Mouse (Mus musculus) heart, embryonic 14.5 days (tissue): Measurements from ENCODE around the gene Abcg5. TPM values are rescaled to one million over a fixed set of nuclear protein-coding genes. Genes with fewer than 3 reads are reported as not detected.

Experiments used
- ATAC-seq: fragments of 200-750 bp; cut with Nextera tagmentation; 2 replicates; pipeline ENCODE4 v1.8.0; 2017; ENCODE audit warnings: low read depth, moderate TSS enrichment; ENCODE audit not compliant: insufficient number of reproducible peaks, insufficient read depth, low FRiP score
- H3K27ac ChIP-seq, 2 experiments: fragments of 200-500 bp in 1 of 2; fragments of 300-500 bp in 1 of 2; sonication (generic) in 1 of 2; replicated peaks in 1 of 2; 2 replicates each; pipeline ENCODE4 v1.5.1; 2012 to 2014; ENCODE audit warnings: low read depth in 2 of 2, low read length in 2 of 2, control low read depth in 1 of 2, mild to moderate bottlenecking in 1 of 2, mixed read lengths in 1 of 2; ENCODE audit not compliant: control insufficient read depth in 1 of 2, insufficient read depth in 1 of 2
- H3K27me3 ChIP-seq: fragments of 300-500 bp; sonication (generic); 2 replicates; pipeline ENCODE4 v1.6.1; 2014; ENCODE audit warnings: mild to moderate bottlenecking, low read length, control low read depth; ENCODE audit not compliant: control insufficient read depth, insufficient read depth
- H3K36me3 ChIP-seq: fragments of 300-500 bp; sonication (generic); 2 replicates; pipeline ENCODE4 v1.6.1; 2014; ENCODE audit warnings: mild to moderate bottlenecking, control low read depth, low read length, mixed read lengths; ENCODE audit not compliant: control insufficient read depth, insufficient read depth
- H3K4me1 ChIP-seq, 2 experiments: fragments of 200-500 bp in 1 of 2; fragments of 300-500 bp in 1 of 2; sonication (generic) in 1 of 2; 2 replicates each; pipeline ENCODE4 v1.6.1; 2012 to 2014; ENCODE audit warnings: low read length in 2 of 2, control low read depth in 1 of 2, mixed read lengths in 1 of 2; ENCODE audit not compliant: control insufficient read depth in 2 of 2, insufficient read depth in 2 of 2
- H3K4me2 ChIP-seq: fragments of 300-500 bp; sonication (generic); 2 replicates; pipeline ENCODE4 v1.6.1; 2014; ENCODE audit warnings: mild to moderate bottlenecking, low read length
- H3K4me3 ChIP-seq, 2 experiments: fragments of 200-500 bp in 1 of 2; fragments of 300-500 bp in 1 of 2; sonication (generic) in 1 of 2; 2 replicates each; pipeline ENCODE4 v1.5.1; 2012 to 2014; ENCODE audit warnings: low read length in 2 of 2, mild to moderate bottlenecking in 2 of 2, control low read depth in 1 of 2, low read depth in 1 of 2, moderate library complexity in 1 of 2; ENCODE audit not compliant: control insufficient read depth in 1 of 2, insufficient read depth in 1 of 2
- H3K9ac ChIP-seq: fragments of 300-500 bp; sonication (generic); 2 replicates; pipeline ENCODE4 v1.6.1; 2014; ENCODE audit warnings: mild to moderate bottlenecking, low read length
- H3K9me3 ChIP-seq: fragments of 300-500 bp; sonication (generic); 2 replicates; pipeline ENCODE4 v1.6.1; 2016; ENCODE audit warnings: low read length, control low read depth; ENCODE audit not compliant: control insufficient read depth
- WGBS: fragments of 180-500 bp; shearing (Covaris S2); extraction: QIAGEN DNeasy Blood & Tissue Kit; methylation state at CpG from one replicate; pipeline ENCODE4 v1.1.7; 2014; 5-methylcytosine and 5-hydroxymethylcytosine counted together
- polyA plus RNA-seq: library from polyadenylated mRNA; unstranded; fragments of >200 nt; fragmentation: Nextera tagmentation; extraction: Ambion mirVana; gene quantifications from 2 replicates; pipeline ENCODE4 v1.2.1, GENCODE M21; 2014

The Abcg5 gene
- polyA plus RNA-seq, 1 experiment from 2014 or later: 0.27 TPM

DNA sequence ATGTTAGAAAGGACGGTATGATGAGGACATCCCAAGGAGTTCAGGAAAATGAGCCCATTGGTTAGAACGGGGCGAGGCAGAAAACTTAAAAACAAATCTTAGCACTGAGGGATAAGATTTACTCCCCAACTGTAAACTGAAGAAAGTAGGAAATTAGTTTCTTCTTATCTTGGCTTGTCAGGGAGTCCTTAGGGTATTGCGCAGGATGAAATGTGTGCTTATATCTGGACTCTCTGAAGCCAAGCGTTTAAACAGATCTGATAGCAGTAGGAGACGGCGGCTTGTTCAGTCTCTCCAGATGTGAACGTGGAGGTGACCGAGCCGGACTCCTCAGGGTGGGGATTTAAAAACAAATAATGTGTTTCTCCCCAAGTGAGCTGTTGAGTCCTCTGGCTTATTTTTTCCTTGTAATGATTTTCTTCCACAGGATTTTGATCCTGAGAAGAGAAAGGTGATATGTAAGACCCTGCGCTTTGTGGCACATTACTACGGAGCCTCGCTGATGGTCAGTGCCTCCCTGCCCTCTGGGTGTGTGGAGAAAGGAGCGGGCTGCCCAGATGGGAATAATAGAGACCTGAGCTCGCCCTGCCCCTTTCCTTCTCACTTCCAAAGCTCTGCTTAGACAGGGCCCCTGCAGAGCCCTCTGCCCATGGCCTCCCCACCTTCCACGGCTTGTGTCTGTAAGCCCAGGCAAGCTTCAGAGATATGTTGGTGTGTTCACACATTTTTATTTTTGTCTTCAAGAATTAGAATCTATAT, 38.3 kb downstream of the Abcg5 start:
- Histone ChIP-seq H3K27me3 (no peaks in the 10 kb centered on the region), H3K4me2 (no peak overlapping the region), H3K9me3 (no peaks in the 10 kb centered on the region), H3K4me1 (peaks cover 6 to 11% of the 10 kb centered on the region in 2 experiments), H3K36me3 (no peaks in the 10 kb centered on the region), H3K9ac (no peak overlapping the region), H3K4me3 (no peak overlapping the region), H3K27ac (no peak overlapping the region)
- no peak for ATAC-seq
- WGBS: 43% methylated on average over 16 of the region's 16 CpGs

DNA sequence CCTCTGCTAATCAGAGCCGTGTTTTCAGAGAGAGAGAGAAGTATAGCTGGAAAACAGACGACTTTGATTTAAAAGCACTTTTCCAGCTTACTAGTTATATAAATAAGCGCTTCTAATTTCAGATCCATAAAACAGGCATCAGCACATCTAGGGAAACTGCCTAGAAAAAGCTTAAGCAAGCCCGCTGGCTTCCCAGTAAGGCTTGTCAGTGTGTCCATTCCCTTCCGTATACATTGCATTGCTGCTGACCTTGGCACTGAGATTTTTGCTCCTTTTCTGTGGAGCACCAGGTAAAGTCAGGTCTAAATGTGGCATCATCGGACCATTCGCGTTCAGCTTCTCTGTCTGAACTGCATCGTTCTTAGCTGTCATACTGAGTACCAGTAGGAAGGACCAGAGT, 40.5 kb downstream of the Abcg5 start:
- Histone ChIP-seq H3K36me3 (no peaks in the 10 kb centered on the region), H3K4me3 (no peak overlapping the region), H3K9me3 (no peaks in the 10 kb centered on the region), H3K27ac (no peak overlapping the region), H3K9ac (no peak overlapping the region), H3K4me1 (peaks cover 6 to 11% of the 10 kb centered on the region in 2 experiments), H3K4me2 (no peak overlapping the region), H3K27me3 (no peaks in the 10 kb centered on the region)
- WGBS: 83% methylated on average over 9 of the region's 9 CpGs
- no peak for ATAC-seq

DNA sequence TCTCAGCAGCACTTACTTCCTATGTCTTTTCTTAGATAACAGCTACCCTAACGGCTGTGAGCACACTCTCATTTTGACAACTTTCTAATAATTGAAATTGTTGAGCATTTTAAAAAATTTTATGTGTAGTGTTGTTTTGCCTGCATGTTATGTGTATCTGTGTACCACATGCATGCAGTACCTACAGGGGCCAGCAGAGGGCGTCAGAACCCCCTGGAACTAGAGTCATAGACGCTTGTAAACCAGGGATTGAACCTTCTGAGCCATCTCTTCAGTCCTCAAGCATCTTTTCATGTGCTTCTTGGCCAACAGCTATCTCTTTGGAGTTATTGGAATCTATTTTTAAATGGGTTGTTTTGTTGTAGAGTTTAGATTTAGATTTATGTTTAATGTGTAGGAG, 40.9 kb downstream of the Abcg5 start:
- no peak for ATAC-seq
- H3K4me1 ChIP-seq: peaks cover 6 to 11% of the 10 kb centered on the region in 2 experiments
- WGBS: 44% methylated on average over 3 of the region's 3 CpGs
- H3K4me3 ChIP-seq: no peak overlapping the region
- no peaks in the 10 kb centered on the region for H3K9me3 ChIP-seq
- no peak overlapping the region for H3K27ac ChIP-seq
- no peak overlapping the region for H3K4me2 ChIP-seq
- H3K27me3 ChIP-seq: no peaks in the 10 kb centered on the region
- H3K36me3 ChIP-seq: no peaks in the 10 kb centered on the region
- H3K9ac ChIP-seq: no peak overlapping the region

DNA sequence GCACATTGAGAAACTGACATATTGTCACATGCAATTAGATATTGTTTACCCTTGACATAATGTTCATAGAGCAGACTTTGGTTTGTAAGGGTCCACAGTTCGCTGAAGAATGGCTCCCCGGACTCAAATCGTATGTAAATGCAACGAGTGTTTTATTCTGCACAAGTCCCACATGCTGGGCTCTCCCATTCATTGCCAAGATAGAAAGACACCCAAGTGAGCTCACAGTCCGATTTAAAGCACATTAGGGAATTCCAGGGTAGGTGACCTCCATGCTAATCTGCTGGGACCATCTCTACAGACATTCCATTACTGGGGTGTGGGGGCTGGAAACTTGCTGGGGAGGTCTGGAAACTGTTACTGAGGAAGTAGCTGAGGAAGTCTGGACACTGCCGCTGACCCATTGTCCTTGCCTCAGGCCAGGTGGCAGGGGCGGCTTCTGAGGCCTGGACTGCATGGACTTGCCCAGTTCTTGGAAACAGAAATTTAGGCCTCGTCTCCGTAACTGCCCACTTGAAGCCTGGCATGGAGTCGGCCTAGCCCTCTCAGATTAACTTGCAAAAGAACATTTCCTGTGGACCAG, 42.9 kb downstream of the Abcg5 start:
- H3K36me3 ChIP-seq: no peaks in the 10 kb centered on the region
- no peak overlapping the region for H3K4me2 ChIP-seq
- no peak overlapping the region for H3K4me3 ChIP-seq
- no peak overlapping the region for H3K27ac ChIP-seq
- H3K27me3 ChIP-seq: no peaks in the 10 kb centered on the region
- no peak for ATAC-seq
- H3K9ac ChIP-seq: no peak overlapping the region
- no peaks in the 10 kb centered on the region for H3K9me3 ChIP-seq
- H3K4me1 ChIP-seq: peaks cover 6 to 11% of the 10 kb centered on the region in 2 experiments
- 63% methylated on average over 10 of the region's 10 CpGs for WGBS

DNA sequence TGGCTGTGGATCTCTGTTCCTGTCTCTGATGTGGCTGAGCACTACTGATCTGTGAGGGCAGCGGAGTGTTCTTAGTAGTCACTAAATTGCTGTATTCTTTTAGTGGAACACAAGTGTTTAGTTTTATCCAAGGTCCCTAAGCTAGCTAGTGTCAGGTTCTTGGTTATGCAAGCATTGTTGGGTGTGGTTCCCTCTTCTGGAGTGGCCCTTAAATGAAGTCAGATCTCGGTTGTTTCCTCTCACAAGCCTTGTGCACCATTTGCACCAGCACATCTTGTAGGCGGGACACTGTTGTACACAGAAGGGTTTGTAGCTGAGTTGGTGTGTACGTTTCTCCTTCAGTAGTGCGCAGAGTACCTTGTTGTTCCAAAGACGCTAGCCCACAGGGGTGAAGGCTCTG, 44.8 kb downstream of the Abcg5 start:
- Histone ChIP-seq H3K27ac (no peak overlapping the region), H3K9me3 (no peaks in the 10 kb centered on the region), H3K9ac (no peak overlapping the region), H3K4me3 (no peak overlapping the region), H3K4me1 (peaks cover 2 to 5% of the 10 kb centered on the region in 2 experiments), H3K27me3 (no peaks in the 10 kb centered on the region), H3K36me3 (no peaks in the 10 kb centered on the region), H3K4me2 (no peak overlapping the region)
- no peak for ATAC-seq
- 88% methylated on average over 6 of the region's 6 CpGs for WGBS

DNA sequence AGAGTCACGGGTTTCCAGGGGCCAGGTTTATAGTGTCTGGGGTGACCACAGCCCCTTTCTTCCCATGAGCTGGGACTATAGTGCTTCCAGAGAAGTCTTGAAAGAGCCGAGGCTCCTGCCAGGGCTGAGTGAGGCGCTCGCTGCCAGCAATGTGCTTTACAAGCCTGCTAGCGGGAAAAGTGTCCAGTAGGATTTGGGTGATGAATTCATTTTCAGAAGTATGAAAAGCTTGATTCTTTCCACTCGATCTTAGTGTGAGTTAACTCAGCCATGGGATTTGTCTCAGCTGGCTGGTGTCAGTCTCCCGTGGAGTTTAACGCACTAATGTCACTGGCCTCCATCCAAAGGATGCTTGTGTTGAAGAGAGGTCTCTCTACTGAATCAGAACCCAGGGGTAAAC, 46.5 kb downstream of the Abcg5 start:
- Histone ChIP-seq H3K4me3 (no peak overlapping the region), H3K27ac (no peak overlapping the region), H3K36me3 (no peaks in the 10 kb centered on the region), H3K4me1 (0 out of 4 replicates have a peak, but pooled peaks cover 0 to 2% of the 10 kb centered on the region in 2 experiments), H3K4me2 (no peak overlapping the region), H3K9ac (no peak overlapping the region), H3K27me3 (no peaks in the 10 kb centered on the region), H3K9me3 (no peaks in the 10 kb centered on the region)
- 53% methylated on average over 8 of the region's 8 CpGs for WGBS
- no peak for ATAC-seq

DNA sequence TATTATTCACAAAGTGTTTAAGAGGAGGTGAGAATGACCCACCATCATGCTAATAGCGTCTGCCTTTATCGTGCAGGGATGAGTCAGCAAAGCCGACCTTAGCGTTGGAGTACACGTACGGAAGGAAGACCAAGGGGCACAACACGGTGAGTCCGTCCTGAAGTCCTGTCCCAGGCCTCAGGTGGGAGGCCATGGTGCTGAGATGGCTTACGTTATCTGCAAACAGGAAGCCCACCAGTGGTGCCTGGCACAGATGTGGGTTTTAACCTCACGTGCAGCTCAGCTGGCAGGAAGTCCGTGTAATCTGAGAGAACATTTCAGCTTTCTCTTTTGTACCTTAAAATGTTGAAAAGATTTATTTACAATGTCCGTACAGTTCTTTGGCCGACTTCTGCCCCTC, 49.4 kb downstream of the Abcg5 start:
- no peak overlapping the region for H3K27ac ChIP-seq
- no peaks in the 10 kb centered on the region for H3K9me3 ChIP-seq
- no peaks in the 10 kb centered on the region for H3K27me3 ChIP-seq
- no peak overlapping the region for H3K4me3 ChIP-seq
- no peak overlapping the region for H3K4me2 ChIP-seq
- 76% methylated on average over 13 of the region's 13 CpGs for WGBS
- no peak overlapping the region for H3K9ac ChIP-seq
- no peaks in the 10 kb centered on the region for H3K4me1 ChIP-seq
- no peak for ATAC-seq
- H3K36me3 ChIP-seq: no peaks in the 10 kb centered on the region
